Mouse (Mus musculus) neural tube, embryonic 11.5 days (tissue): ENCODE measurements at regions not wholly inside any gene's neighbourhood (a gene's known extent, or its start where the extent isn't known, plus 50 kb on each side); places are given as distances from the start of the nearest gene placed in this dataset.
A peak's percentile ranks its signal among the peaks of the same experiment; 100 is the strongest.

Experiments used
- ATAC-seq: fragments of 200-750 bp; cut with Nextera tagmentation; 2 replicates; pipeline ENCODE4 v1.8.0; 2017; ENCODE audit warnings: moderate number of reproducible peaks, mild to moderate bottlenecking, moderate TSS enrichment, moderate library complexity; ENCODE audit not compliant: insufficient read depth, low FRiP score, low TSS enrichment
- DNase-seq: peaks from one replicate; pipeline ENCODE4 v3.0.0-alpha.2; 2015; ENCODE audit warnings: low spot score
- H3K27ac ChIP-seq: fragments of 300-500 bp; sonication (generic); 2 replicates; pipeline ENCODE4 v1.5.1; 2014; ENCODE audit warnings: low read depth, mild to moderate bottlenecking, low read length
- H3K27me3 ChIP-seq: fragments of 300-500 bp; sonication (generic); 2 replicates; pipeline ENCODE4 v1.6.1; 2014; ENCODE audit warnings: mild to moderate bottlenecking, low read length, mixed read lengths; ENCODE audit not compliant: control insufficient read depth, insufficient read depth
- H3K36me3 ChIP-seq: fragments of 300-500 bp; sonication (generic); 2 replicates; pipeline ENCODE4 v1.6.1; 2014; ENCODE audit warnings: mild to moderate bottlenecking, low read length, moderate library complexity, mixed read lengths; ENCODE audit not compliant: control insufficient read depth, insufficient read depth
- H3K4me1 ChIP-seq: fragments of 300-500 bp; sonication (generic); 2 replicates; pipeline ENCODE4 v1.6.1; 2014; ENCODE audit warnings: low read length, mixed read lengths; ENCODE audit not compliant: control insufficient read depth, insufficient read depth
- H3K4me2 ChIP-seq: fragments of 300-500 bp; sonication (generic); 2 replicates; pipeline ENCODE4 v1.6.1; 2014; ENCODE audit warnings: low read depth, mild to moderate bottlenecking, moderate library complexity
- H3K4me3 ChIP-seq: fragments of 300-500 bp; sonication (generic); 2 replicates; pipeline ENCODE4 v1.5.1; 2014; ENCODE audit warnings: low read depth, low read length
- H3K9ac ChIP-seq: fragments of 300-500 bp; sonication (generic); 2 replicates; pipeline ENCODE4 v1.6.1; 2014; ENCODE audit warnings: mild to moderate bottlenecking, low read length
- H3K9me3 ChIP-seq: fragments of 300-500 bp; sonication (generic); 2 replicates; pipeline ENCODE4 v1.6.1; 2016; ENCODE audit warnings: low read length; ENCODE audit not compliant: control insufficient read depth
- whole genome bisulfite sequencing: fragments of 180-500 bp; shearing (Covaris S2); extraction: QIAGEN DNeasy Blood & Tissue Kit; methylation state at CpG from one replicate; pipeline ENCODE4 v1.1.7; 2014; 5-methylcytosine and 5-hydroxymethylcytosine counted together

GRCm38 (mm10) chr14:106824100-106824706 is 718.2 kb downstream of the Trim52 start:
- no peaks in the 10 kb centered on the region for H3K4me1 ChIP-seq
- DNase-seq, result no peak
- 82% methylated on average over 1 of the region's 1 CpGs for WGBS
- no peak overlapping the region for H3K27ac ChIP-seq
- no peaks in the 10 kb centered on the region for H3K36me3 ChIP-seq
- H3K9ac ChIP-seq, result no peak overlapping the region
- no peak overlapping the region for H3K4me2 ChIP-seq
- H3K4me3 ChIP-seq, result no peak overlapping the region
- H3K27me3 ChIP-seq, result no peaks in the 10 kb centered on the region
- ATAC-seq, result no peak
- no peaks in the 10 kb centered on the region for H3K9me3 ChIP-seq

GRCm38 (mm10) chr14:106835705-106836104 is 729.7 kb downstream of the Trim52 start:
- H3K4me1 ChIP-seq, result no peaks in the 10 kb centered on the region
- H3K4me2 ChIP-seq, result no peak overlapping the region
- 92% methylated on average over 5 of the region's 5 CpGs for WGBS
- H3K9me3 ChIP-seq, result no peaks in the 10 kb centered on the region
- H3K9ac ChIP-seq, result no peak overlapping the region
- DNase-seq (no peak), ATAC-seq (peak; percentile 33; the same call in 1 of the 2 replicates)
- no peak overlapping the region for H3K27ac ChIP-seq
- no peaks in the 10 kb centered on the region for H3K27me3 ChIP-seq
- H3K36me3 ChIP-seq, result no peaks in the 10 kb centered on the region
- no peak overlapping the region for H3K4me3 ChIP-seq

GRCm38 (mm10) chr14:106836179-106836578 is 730.2 kb downstream of the Trim52 start:
- peak; percentile 81 for ATAC-seq
- H3K27ac ChIP-seq, result no peak overlapping the region
- WGBS, result 35% methylated on average over 4 of the region's 4 CpGs

More at GRCm38 (mm10) chr14:106836179-106836578, 730.2 kb downstream of the Trim52 start:
- no peak overlapping the region for H3K4me3 ChIP-seq
- H3K9me3 ChIP-seq, result no peaks in the 10 kb centered on the region
- H3K9ac ChIP-seq, result no peak overlapping the region
- H3K4me1 ChIP-seq, result no peaks in the 10 kb centered on the region
- H3K4me2 ChIP-seq, result no peak overlapping the region
- H3K27me3 ChIP-seq, result no peaks in the 10 kb centered on the region
- no peaks in the 10 kb centered on the region for H3K36me3 ChIP-seq
- peak; percentile 17 for DNase-seq
